ENCODE assay signal across 21 mouse cellular contexts in genomic region chrX:71981322-71981721, GRCm38 (mm10). TPM values are rescaled to one million over a fixed set of nuclear protein-coding genes. Genes with fewer than 3 reads are reported as not detected.
"Had no signal": no experiment of that assay in that cellular context is flagged by ENCODE, and none has a peak within 500 bp of the region (broad histone marks: within the 10 kb centered on the region; RNA-seq: fewer than 3 reads in every experiment).

No protein-coding gene starts in this region.

- H3K9ac ChIP-seq: limb, embryonic 13.5 days; liver, embryonic 14.5 days; neural tube, embryonic 15.5 days had no signal

- H3K27me3 ChIP-seq: limb, embryonic 13.5 days; neural tube, embryonic 15.5 days had no signal

- H3K27ac ChIP-seq: limb, embryonic 13.5 days; liver, embryonic 14.5 days; midbrain, embryonic 10.5 days; neural tube, embryonic 15.5 days had no signal

- H3K36me3 ChIP-seq: limb, embryonic 13.5 days; midbrain, embryonic 10.5 days; neural tube, embryonic 15.5 days had no signal

- H3K4me1 ChIP-seq: limb, embryonic 13.5 days; midbrain, embryonic 10.5 days; neural tube, embryonic 15.5 days had no signal

- H3K4me3 ChIP-seq: limb, embryonic 13.5 days; midbrain, embryonic 10.5 days; myocyte; neural tube, embryonic 15.5 days had no signal

- DNase-seq: kidney, adult 11 months; left cerebral cortex, postnatal 4 days; lung, adult 18-20 months; midbrain, embryonic 14.5 days; right cerebral cortex, adult 18-20 months; right cerebral cortex, postnatal 25 days; thymus, postnatal 36 days had no signal

- H3K9me3 ChIP-seq: limb, embryonic 13.5 days; midbrain, embryonic 10.5 days; neural tube, embryonic 15.5 days had no signal

- H3K4me2 ChIP-seq: limb, embryonic 13.5 days; neural tube, embryonic 15.5 days had no signal

RNA-seq across cellular contexts. Expression of gene Fate1, which starts 8.5 kb away (rescaled TPM):
- total RNA-seq: layer of hippocampus, postnatal 14 days; left cerebral cortex, postnatal 4 days; liver, adult 2 months; megakaryocyte, adult 5-6 weeks had no signal
- polyA plus RNA-seq: kidney, embryonic 14.5 days; large intestine, adult 2 months; limb, embryonic 13.5 days; liver, adult 2 months; liver, embryonic 14.5 days; midbrain, embryonic 10.5 days; midbrain, embryonic 14.5 days; myocyte; neural tube, embryonic 11.5 days; small intestine, adult 2 months; stomach, embryonic 16.5 days; thymus, postnatal 0 days had no signal

RNA-seq across cellular contexts. Expression of gene Cnga2, which starts 10.3 kb away (rescaled TPM):
- total RNA-seq: liver, adult 2 months; megakaryocyte, adult 5-6 weeks had no signal
- polyA plus RNA-seq: large intestine, adult 2 months; liver, adult 2 months; midbrain, embryonic 10.5 days; small intestine, adult 2 months had no signal

RNA-seq across cellular contexts. Expression of gene Prrg3, which starts 18.9 kb away (rescaled TPM):
- total RNA-seq: megakaryocyte, adult 5-6 weeks had no signal
- polyA plus RNA-seq: myocyte had no signal
